Mouse (Mus musculus) spleen, adult 2 months (tissue): Measurements from ENCODE around the gene Itga9.

ENCODE experiments used
- CTCF ChIP-seq: fragments of 200-500 bp; IDR thresholded peaks from 2 replicates; pipeline ENCODE4 v1.5.1; 2011; ENCODE audit warnings: mild to moderate bottlenecking, inconsistent platforms; ENCODE audit not compliant: insufficient read depth, insufficient read length, insufficient replicate concordance; ENCODE audit errors: extremely low read depth
- POLR2A ChIP-seq: fragments of 200-500 bp; IDR thresholded peaks from 2 replicates; pipeline ENCODE4 v1.6.1; 2011; ENCODE audit warnings: low read depth, low read length, inconsistent platforms

GRCm38 (mm10) chr9:118940591-118941207 is 334.2 kb downstream of the Itga9 start:
- TF ChIP-seq POLR2A: no peak
- TF ChIP-seq CTCF: no peak
